Mouse (Mus musculus) MEL (cell line): ENCODE measurements at regions not wholly inside any gene's neighbourhood (a gene's known extent, or its start where the extent isn't known, plus 50 kb on each side); places are given as distances from the start of the nearest gene placed in this dataset.

Experiments
- DNase-seq: peaks from one replicate; pipeline ENCODE4 v3.0.0; 2011; ENCODE audit warnings: low read depth, low spot score
- H3K27ac ChIP-seq: 2 replicates; pipeline ENCODE4 v1.5.1; 2012; ENCODE audit warnings: low read depth, mild to moderate bottlenecking, control low read depth, low read length, moderate library complexity; ENCODE audit not compliant: control insufficient read depth
- H3K27me3 ChIP-seq, 2 experiments: fragments of 150-350 bp in 1 of 2; sonication (generic) in 1 of 2; 2 replicates each; pipeline ENCODE4 v1.6.1; 2012; ENCODE audit warnings: low read length in 2 of 2, mild to moderate bottlenecking in 2 of 2, improper control_type of control experiment in 1 of 2, moderate library complexity in 1 of 2; ENCODE audit not compliant: insufficient read depth in 2 of 2, control insufficient read depth in 1 of 2
- H3K36me3 ChIP-seq, 2 experiments: 2 replicates each; pipeline ENCODE4 v1.6.1; 2012 to 2014; ENCODE audit warnings: low read length in 2 of 2, improper control_type of control experiment in 1 of 2, inconsistent platforms in 1 of 2, mild to moderate bottlenecking in 1 of 2; ENCODE audit not compliant: insufficient read depth in 2 of 2, control insufficient read depth in 1 of 2
- H3K4me1 ChIP-seq, 2 experiments: fragments of 150-350 bp in 1 of 2; sonication (generic) in 1 of 2; 2 replicates each; pipeline ENCODE4 v1.6.1; 2012; ENCODE audit warnings: low read length in 2 of 2, improper control_type of control experiment in 1 of 2, mild to moderate bottlenecking in 1 of 2; ENCODE audit not compliant: insufficient read depth in 2 of 2, control insufficient read depth in 1 of 2
- H3K4me3 ChIP-seq, 2 experiments: fragments of 150-350 bp in 1 of 2; sonication (generic) in 1 of 2; 2 replicates each; pipeline ENCODE4 v1.5.1; 2012; ENCODE audit warnings: low read depth in 2 of 2, low read length in 2 of 2, mild to moderate bottlenecking in 2 of 2, moderate library complexity in 2 of 2, control low read depth in 1 of 2, improper control_type of control experiment in 1 of 2; ENCODE audit not compliant: control insufficient read depth in 1 of 2, insufficient read depth in 1 of 2
- H3K79me2 ChIP-seq: 2 replicates; pipeline ENCODE4 v1.6.1; 2012; ENCODE audit warnings: mild to moderate bottlenecking, low read length, moderate library complexity; ENCODE audit not compliant: control insufficient read depth, poor library complexity, insufficient read depth
- H3K9ac ChIP-seq: 2 replicates; pipeline ENCODE4 v1.6.1; 2012; ENCODE audit warnings: low read depth, mild to moderate bottlenecking, control low read depth, low read length, moderate library complexity; ENCODE audit not compliant: control insufficient read depth, poor library complexity, severe bottlenecking
- H3K9me3 ChIP-seq: fragments of 150-350 bp; sonication (generic); replicated peaks from 2 replicates; pipeline ENCODE4 v1.6.1; 2012; ENCODE audit warnings: mild to moderate bottlenecking, low read length, improper control_type of control experiment, moderate library complexity; ENCODE audit not compliant: insufficient read depth
- BHLHE40 ChIP-seq: IDR thresholded peaks from 2 replicates; pipeline ENCODE4 v1.6.1; 2012; ENCODE audit warnings: low read depth, mild to moderate bottlenecking, inconsistent platforms, low read length, improper control_type of control experiment, borderline replicate concordance
- CHD1 ChIP-seq: IDR thresholded peaks from 2 replicates; pipeline ENCODE4 v1.6.1; 2012; ENCODE audit warnings: low read depth, mild to moderate bottlenecking, inconsistent platforms, low read length, improper control_type of control experiment
- CHD2 ChIP-seq: IDR thresholded peaks from 2 replicates; pipeline ENCODE4 v1.6.1; 2011; ENCODE audit warnings: low read length, improper control_type of control experiment
- CTCF ChIP-seq, 3 experiments: IDR thresholded peaks in 2 of 3; conservative IDR thresholded peaks in 1 of 3; 2 replicates each; pipeline ENCODE4 v1.5.1; 2011 to 2012; ENCODE audit warnings: low read length in 3 of 3, low read depth in 2 of 3, mild to moderate bottlenecking in 2 of 3, improper control_type of control experiment in 1 of 3, inconsistent platforms in 1 of 3, mixed read lengths in 1 of 3, moderate library complexity in 1 of 3; ENCODE audit not compliant: control insufficient read depth in 1 of 3, insufficient read depth in 1 of 3, poor library complexity in 1 of 3, severe bottlenecking in 1 of 3
- E2F4 ChIP-seq: IDR thresholded peaks from 2 replicates; pipeline ENCODE4 v1.6.1; 2011; ENCODE audit warnings: low read depth, low read length, improper control_type of control experiment, borderline replicate concordance
- EP300 ChIP-seq, 2 experiments: IDR thresholded peaks; 2 replicates each; pipeline ENCODE4 v1.6.1; 2011; ENCODE audit warnings: improper control_type of control experiment in 2 of 2, low read length in 2 of 2, low read depth in 1 of 2, mild to moderate bottlenecking in 1 of 2
- ETS1 ChIP-seq: IDR thresholded peaks from 2 replicates; pipeline ENCODE4 v1.6.1; 2012; ENCODE audit warnings: low read depth, mild to moderate bottlenecking, inconsistent platforms, low read length, improper control_type of control experiment, moderate library complexity
- GABPA ChIP-seq: IDR thresholded peaks from 2 replicates; pipeline ENCODE4 v1.6.1; 2012; ENCODE audit warnings: low read depth, mild to moderate bottlenecking, inconsistent platforms, low read length, improper control_type of control experiment, moderate library complexity
- HCFC1 ChIP-seq: IDR thresholded peaks from 2 replicates; pipeline ENCODE4 v1.6.1; 2012; ENCODE audit warnings: low read depth, mild to moderate bottlenecking, inconsistent platforms, low read length, improper control_type of control experiment, moderate library complexity
- KAT2A ChIP-seq: conservative IDR thresholded peaks from 2 replicates; pipeline ENCODE4 v1.6.1; 2012; ENCODE audit warnings: low read depth, low read length, improper control_type of control experiment, inconsistent platforms
- MAFK ChIP-seq: IDR thresholded peaks from 2 replicates; pipeline ENCODE4 v1.6.1; 2011; ENCODE audit warnings: low read depth, mild to moderate bottlenecking, low read length, improper control_type of control experiment, borderline replicate concordance
- MAX ChIP-seq: IDR thresholded peaks from 2 replicates; pipeline ENCODE4 v1.6.1; 2011; ENCODE audit warnings: low read length, improper control_type of control experiment
- MAZ ChIP-seq: IDR thresholded peaks from 2 replicates; pipeline ENCODE4 v1.6.1; 2012; ENCODE audit warnings: low read depth, mild to moderate bottlenecking, inconsistent platforms, low read length, improper control_type of control experiment
- MEF2A ChIP-seq: IDR thresholded peaks from 2 replicates; pipeline ENCODE4 v1.6.1; 2014; ENCODE audit warnings: low read depth, mild to moderate bottlenecking, inconsistent platforms, low read length, improper control_type of control experiment; ENCODE audit not compliant: poor library complexity, insufficient replicate concordance, severe bottlenecking; ENCODE audit errors: extremely low read depth
- MXI1 ChIP-seq: IDR thresholded peaks from 2 replicates; pipeline ENCODE4 v1.6.1; 2011; ENCODE audit warnings: mild to moderate bottlenecking, low read depth, low read length, improper control_type of control experiment
- MYB ChIP-seq: IDR thresholded peaks from 2 replicates; pipeline ENCODE4 v1.6.1; 2011; ENCODE audit warnings: mild to moderate bottlenecking, low read depth, low read length, improper control_type of control experiment
- MYC ChIP-seq: IDR thresholded peaks from 2 replicates; pipeline ENCODE4 v1.6.1; 2011; ENCODE audit warnings: low read depth, mild to moderate bottlenecking, low read length, improper control_type of control experiment, moderate library complexity
- NELFE ChIP-seq: IDR thresholded peaks from 2 replicates; pipeline ENCODE4 v1.6.1; 2011; ENCODE audit warnings: low read depth, low read length, improper control_type of control experiment
- NRF1 ChIP-seq: IDR thresholded peaks from 2 replicates; pipeline ENCODE4 v1.6.1; 2014; ENCODE audit warnings: low read depth, mild to moderate bottlenecking, inconsistent platforms, low read length, improper control_type of control experiment, moderate library complexity; ENCODE audit not compliant: poor library complexity, insufficient read depth, severe bottlenecking
- POLR2AphosphoS2 ChIP-seq: IDR thresholded peaks from 2 replicates; pipeline ENCODE4 v1.6.1; 2011; ENCODE audit warnings: low read length, improper control_type of control experiment
- POLR2AphosphoS5 ChIP-seq: IDR thresholded peaks from 2 replicates; pipeline ENCODE4 v1.6.1; 2012; ENCODE audit warnings: low read depth, borderline replicate concordance, mild to moderate bottlenecking, inconsistent platforms, low read length, moderate library complexity, mixed read lengths
- RAD21 ChIP-seq: IDR thresholded peaks from 2 replicates; pipeline ENCODE4 v1.6.1; 2011; ENCODE audit warnings: mild to moderate bottlenecking, low read depth, low read length, improper control_type of control experiment
- RCOR1 ChIP-seq: IDR thresholded peaks from 2 replicates; pipeline ENCODE4 v1.6.1; 2012; ENCODE audit warnings: low read depth, mild to moderate bottlenecking, inconsistent platforms, low read length, improper control_type of control experiment
- SIN3A ChIP-seq: IDR thresholded peaks from 2 replicates; pipeline ENCODE4 v1.6.1; 2012; ENCODE audit warnings: low read length, improper control_type of control experiment, inconsistent platforms
- TAL1 ChIP-seq: IDR thresholded peaks from 2 replicates; pipeline ENCODE4 v1.6.1; 2012; ENCODE audit warnings: mild to moderate bottlenecking, inconsistent platforms, low read length, moderate library complexity, mixed read lengths
- USF2 ChIP-seq, 2 experiments: IDR thresholded peaks; 2 replicates each; pipeline ENCODE4 v1.6.1; 2011 to 2012; ENCODE audit warnings: improper control_type of control experiment in 2 of 2, low read length in 2 of 2, borderline replicate concordance in 1 of 2, inconsistent platforms in 1 of 2, low read depth in 1 of 2, mild to moderate bottlenecking in 1 of 2; ENCODE audit not compliant: insufficient read depth in 1 of 2
- ZC3H11A ChIP-seq: IDR thresholded peaks from 2 replicates; pipeline ENCODE4 v1.6.1; 2012; ENCODE audit warnings: low read depth, mild to moderate bottlenecking, inconsistent platforms, low read length, improper control_type of control experiment
- ZKSCAN1 ChIP-seq: IDR thresholded peaks from 2 replicates; pipeline ENCODE4 v1.6.1; 2012; ENCODE audit warnings: low read depth, mild to moderate bottlenecking, inconsistent platforms, low read length, improper control_type of control experiment, moderate library complexity
- ZMIZ1 ChIP-seq: IDR thresholded peaks from 2 replicates; pipeline ENCODE4 v1.6.1; 2012; ENCODE audit warnings: low read depth, mild to moderate bottlenecking, inconsistent platforms, low read length, improper control_type of control experiment, moderate library complexity

GRCm38 (mm10) chr1:186909518-186910105, 57.6 kb upstream of the D1Pas1 start:
- no peak for TF ChIP-seq CHD1
- no peak for TF ChIP-seq NELFE
- TF ChIP-seq MAZ: no peak
- no peak for TF ChIP-seq MAX
- no peak for TF ChIP-seq POLR2AphosphoS5
- no peak for TF ChIP-seq TAL1
- no peak for TF ChIP-seq HCFC1
- TF ChIP-seq ZC3H11A: no peak
- no peak for TF ChIP-seq NRF1
- TF ChIP-seq EP300 (IDR thresholded peaks at IDR 0.05; ENCODE audit: low read depth in 1 of 2, low read length in 2 of 2): no peak
- TF ChIP-seq POLR2AphosphoS2: no peak
- TF ChIP-seq E2F4: no peak
- TF ChIP-seq CHD2: no peak
- no peak for TF ChIP-seq MYC
- TF ChIP-seq MYB: no peak
- TF ChIP-seq BHLHE40: no peak
- no peak for TF ChIP-seq ZKSCAN1
- no peak for TF ChIP-seq RCOR1
- no peak for TF ChIP-seq ZMIZ1
- Histone ChIP-seq H3K79me2 (no peaks in the 10 kb centered on the region), H3K9me3 (no peaks in the 10 kb centered on the region), H3K9ac (no peak overlapping the region), H3K36me3 (no peaks in the 10 kb centered on the region), H3K4me3 (no peak overlapping the region), H3K4me1 (no peaks in the 10 kb centered on the region), H3K27ac (no peak overlapping the region), H3K27me3 (no peaks in the 10 kb centered on the region)
- DNase-seq: no peak

DNA sequence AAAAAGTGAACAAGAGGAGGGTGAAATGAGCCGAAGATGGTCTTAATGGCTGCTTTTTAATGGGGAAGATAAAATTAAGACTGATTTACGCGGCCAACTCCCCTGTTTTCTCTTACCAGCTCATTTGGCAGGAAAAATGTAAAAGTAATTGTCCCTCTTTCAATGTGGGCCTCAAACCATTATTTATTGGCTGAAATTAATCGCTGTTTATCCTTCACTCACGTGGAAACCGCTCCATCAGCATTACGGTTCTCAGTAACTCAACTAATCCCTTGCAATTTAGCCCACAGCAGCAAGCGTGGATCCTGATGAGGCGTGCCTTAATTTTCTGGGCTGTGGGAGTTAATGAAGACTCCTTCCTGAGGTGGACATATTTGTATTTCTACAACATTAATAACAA, 58.1 kb upstream of the D1Pas1 start:
- TF ChIP-seq MAZ: no peak
- TF ChIP-seq GABPA: no peak
- no peak for TF ChIP-seq ETS1
- TF ChIP-seq NRF1: no peak
- no peak for TF ChIP-seq MEF2A
- TF ChIP-seq MAX: no peak
- TF ChIP-seq CTCF (IDR thresholded peaks at IDR 0.05 in 2 of 3, conservative IDR thresholded peaks at IDR 0.05 in 1 of 3; ENCODE audit: control insufficient read depth in 1 of 3, insufficient read depth in 1 of 3, low read depth in 2 of 3, low read length in 3 of 3, poor library complexity in 1 of 3, severe bottlenecking in 1 of 3): no peak
- TF ChIP-seq POLR2AphosphoS5: no peak
- TF ChIP-seq ZMIZ1: no peak
- TF ChIP-seq USF2 (IDR thresholded peaks at IDR 0.05; ENCODE audit: borderline replicate concordance in 1 of 2, insufficient read depth in 1 of 2, low read depth in 1 of 2, low read length in 2 of 2): no peak
- no peak for TF ChIP-seq RAD21
- no peak for TF ChIP-seq MAFK
- TF ChIP-seq SIN3A: no peak
- no peak for TF ChIP-seq MXI1
- TF ChIP-seq MYC: no peak
- no peak for TF ChIP-seq EP300 (IDR thresholded peaks at IDR 0.05; ENCODE audit: low read depth in 1 of 2, low read length in 2 of 2)
- TF ChIP-seq RCOR1: no peak
- TF ChIP-seq KAT2A: no peak
- TF ChIP-seq, all 39 proteins: peak for 0
- DNase-seq: no peak
- Histone ChIP-seq H3K27ac (no peak overlapping the region), H3K4me3 (no peak overlapping the region), H3K4me1 (no peaks in the 10 kb centered on the region), H3K27me3 (no peaks in the 10 kb centered on the region), H3K79me2 (no peaks in the 10 kb centered on the region), H3K36me3 (no peaks in the 10 kb centered on the region), H3K9me3 (no peaks in the 10 kb centered on the region), H3K9ac (no peak overlapping the region)
